Mouse (Mus musculus): ENCODE results near the gene Iqschfp. TPM values are rescaled to one million over a fixed set of nuclear protein-coding genes. Genes with fewer than 3 reads are reported as not detected.

The Iqschfp gene
- polyA plus RNA-seq, 1 experiment from 2014 or later, result 9.6 TPM

DNA sequence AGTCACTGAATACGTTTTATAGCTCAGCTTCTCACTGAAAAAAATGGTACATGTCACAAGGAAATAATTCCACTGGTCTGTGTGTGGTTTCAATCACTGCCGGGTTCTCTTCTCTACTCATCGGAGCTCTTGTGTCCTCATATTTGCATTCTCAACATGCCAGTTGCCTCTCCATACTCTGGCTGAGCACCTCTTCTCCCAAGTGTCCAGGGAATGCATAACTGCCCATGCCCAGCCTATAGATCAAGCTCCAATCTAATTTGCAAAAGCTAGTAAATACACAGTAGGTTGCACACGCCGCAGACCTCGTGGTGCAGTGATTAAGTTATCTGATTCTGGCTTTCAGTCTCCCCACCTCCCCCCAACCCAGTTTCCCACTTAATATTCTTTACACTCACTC, 433.5 kb downstream of the Iqschfp start:
- no peak overlapping the region for H3K27ac ChIP-seq
- no peaks in the 10 kb centered on the region for H3K27me3 ChIP-seq
- no peak overlapping the region for H3K4me3 ChIP-seq (replicated peaks)
- 64% methylated on average over 6 of the region's 6 CpGs for WGBS
- H3K9ac ChIP-seq (replicated peaks), result no peak overlapping the region
- no peaks in the 10 kb centered on the region for H3K36me3 ChIP-seq
- no peak overlapping the region for H3K4me2 ChIP-seq (replicated peaks)
- H3K4me1 ChIP-seq (replicated peaks), result no peaks in the 10 kb centered on the region
- ATAC-seq, result no peak
- no peaks in the 10 kb centered on the region for H3K9me3 ChIP-seq

DNA sequence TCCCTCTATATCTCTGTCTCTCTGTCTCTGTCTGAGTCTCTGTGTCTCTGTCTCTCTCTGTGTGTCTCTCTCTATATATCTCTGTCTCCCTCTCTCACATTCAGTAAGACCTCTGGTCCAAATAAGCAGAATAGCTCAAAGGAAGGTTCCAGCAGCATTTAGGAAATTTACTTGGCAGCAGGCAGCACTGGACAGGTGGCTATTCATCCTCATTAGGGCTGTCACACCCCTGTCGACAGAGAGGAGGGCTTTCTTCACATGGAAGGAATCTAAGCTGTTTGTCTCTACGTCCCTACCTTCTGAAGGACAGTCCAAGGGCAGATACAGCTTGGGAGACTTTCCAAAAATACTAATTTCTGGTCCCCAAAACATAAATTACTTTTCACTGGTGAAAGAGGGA, 440.5 kb downstream of the Iqschfp start:
- Histone ChIP-seq H3K9ac (replicated peaks) (no peak overlapping the region), H3K27me3 (no peaks in the 10 kb centered on the region), H3K4me2 (replicated peaks) (no peak overlapping the region), H3K9me3 (no peaks in the 10 kb centered on the region), H3K36me3 (no peaks in the 10 kb centered on the region), H3K4me1 (replicated peaks) (no peaks in the 10 kb centered on the region), H3K27ac (no peak overlapping the region), H3K4me3 (replicated peaks) (no peak overlapping the region)
- WGBS, result 54% methylated on average over 2 of the region's 2 CpGs
- ATAC-seq, result no peak

DNA sequence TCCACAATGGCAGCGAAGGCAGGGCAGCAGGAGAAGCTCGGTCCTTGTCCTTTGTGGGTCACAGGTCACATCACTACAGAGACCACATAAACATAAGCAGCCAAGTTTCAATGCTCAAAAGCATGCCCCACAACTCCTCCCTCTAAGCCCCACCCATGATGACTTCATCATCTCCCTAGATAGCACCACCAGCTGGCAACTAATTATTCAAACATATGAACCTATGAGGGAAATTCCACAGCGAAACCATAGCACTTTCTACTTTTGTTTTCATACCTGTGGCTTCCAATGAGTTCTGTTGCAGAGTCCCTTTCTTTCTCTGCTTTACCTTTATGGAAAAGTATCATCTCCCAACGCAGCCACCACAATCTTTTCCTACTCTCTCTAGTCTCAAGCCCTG, 443.5 kb downstream of the Iqschfp start:
- H3K27ac ChIP-seq, result no peak overlapping the region
- no peak for ATAC-seq
- H3K4me1 ChIP-seq (replicated peaks), result no peaks in the 10 kb centered on the region
- no peaks in the 10 kb centered on the region for H3K9me3 ChIP-seq
- H3K4me3 ChIP-seq (replicated peaks), result no peak overlapping the region
- H3K4me2 ChIP-seq (replicated peaks), result no peak overlapping the region
- no peaks in the 10 kb centered on the region for H3K27me3 ChIP-seq
- H3K36me3 ChIP-seq, result no peaks in the 10 kb centered on the region
- 92% methylated on average over 4 of the region's 4 CpGs for WGBS
- no peak overlapping the region for H3K9ac ChIP-seq (replicated peaks)

- 81% methylated on average over 6 of the region's 6 CpGs for WGBS
- no peak overlapping the region for H3K27ac ChIP-seq
- H3K4me3 ChIP-seq (replicated peaks), result no peak overlapping the region
- peak; percentile 58; the same call in 1 of the 2 replicates for ATAC-seq
- H3K27me3 ChIP-seq, result no peaks in the 10 kb centered on the region
- no peak overlapping the region for H3K4me2 ChIP-seq (replicated peaks)
- no peak overlapping the region for H3K9ac ChIP-seq (replicated peaks)
- H3K4me1 ChIP-seq (replicated peaks), result peaks cover 3% of the 10 kb centered on the region; the same call in 1 of the 2 replicates
- H3K36me3 ChIP-seq, result no peaks in the 10 kb centered on the region
- H3K9me3 ChIP-seq, result no peaks in the 10 kb centered on the region
Measured at GRCm38 (mm10) chr3:68350624-68351023, 458.6 kb downstream of the Iqschfp start.

- Histone ChIP-seq H3K36me3 (no peaks in the 10 kb centered on the region), H3K27ac (no peak overlapping the region), H3K4me3 (replicated peaks) (no peak overlapping the region), H3K9ac (replicated peaks) (no peak overlapping the region), H3K4me1 (replicated peaks) (peaks cover 3% of the 10 kb centered on the region; the same call in 1 of the 2 replicates), H3K27me3 (no peaks in the 10 kb centered on the region), H3K9me3 (no peaks in the 10 kb centered on the region), H3K4me2 (replicated peaks) (no peak overlapping the region)
- ATAC-seq, result no peak
- WGBS, result 74% methylated on average over 3 of the region's 3 CpGs
Measured at GRCm38 (mm10) chr3:68351461-68351860, 459.4 kb downstream of the Iqschfp start.

DNA sequence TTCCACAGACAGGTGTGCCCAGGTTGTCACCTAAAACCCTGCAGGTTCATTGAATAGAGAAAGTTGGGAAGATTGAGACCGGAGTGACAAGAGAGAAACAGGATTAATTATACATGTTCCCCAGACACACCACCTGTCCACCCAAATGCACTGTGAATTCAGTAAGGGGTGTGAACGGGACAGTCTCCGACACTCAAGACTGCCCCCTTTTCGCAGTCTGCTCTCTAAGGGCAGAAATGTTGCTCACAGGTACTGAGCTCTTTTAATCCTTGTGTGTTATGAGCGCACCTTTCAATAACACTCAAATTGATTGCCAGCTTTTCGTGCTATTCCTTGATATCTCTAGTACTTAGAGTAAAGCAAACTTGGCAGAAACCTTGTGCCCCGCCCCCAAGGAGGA, 460.9 kb downstream of the Iqschfp start:
- Histone ChIP-seq H3K27me3 (no peaks in the 10 kb centered on the region), H3K4me1 (replicated peaks) (peaks cover 3% of the 10 kb centered on the region; the same call in 1 of the 2 replicates), H3K9ac (replicated peaks) (no peak overlapping the region), H3K4me2 (replicated peaks) (no peak overlapping the region), H3K36me3 (no peaks in the 10 kb centered on the region), H3K4me3 (replicated peaks) (no peak overlapping the region), H3K27ac (no peak overlapping the region), H3K9me3 (no peaks in the 10 kb centered on the region)
- no peak for ATAC-seq
- WGBS, result 90% methylated on average over 7 of the region's 7 CpGs

- H3K27me3 ChIP-seq, result no peaks in the 10 kb centered on the region
- H3K4me2 ChIP-seq (replicated peaks), result no peak overlapping the region
- WGBS, result 72% methylated on average over 3 of the region's 3 CpGs
- H3K9me3 ChIP-seq, result no peaks in the 10 kb centered on the region
- no peak overlapping the region for H3K9ac ChIP-seq (replicated peaks)
- no peak overlapping the region for H3K27ac ChIP-seq
- H3K36me3 ChIP-seq, result no peaks in the 10 kb centered on the region
- no peak overlapping the region for H3K4me3 ChIP-seq (replicated peaks)
- H3K4me1 ChIP-seq (replicated peaks), result peaks cover 3% of the 10 kb centered on the region; the same call in 1 of the 2 replicates
- ATAC-seq, result no peak
Measured at GRCm38 (mm10) chr3:68353492-68353891, 461.5 kb downstream of the Iqschfp start.

- Histone ChIP-seq H3K27me3 (no peaks in the 10 kb centered on the region), H3K9ac (replicated peaks) (no peak overlapping the region), H3K4me3 (replicated peaks) (no peak overlapping the region), H3K9me3 (no peaks in the 10 kb centered on the region), H3K27ac (no peak overlapping the region), H3K36me3 (no peaks in the 10 kb centered on the region), H3K4me1 (replicated peaks) (no peaks in the 10 kb centered on the region), H3K4me2 (replicated peaks) (no peak overlapping the region)
- no peak for ATAC-seq
- WGBS, result 91% methylated on average over 2 of the region's 2 CpGs
Measured at GRCm38 (mm10) chr3:68356516-68356915, 464.5 kb downstream of the Iqschfp start.

DNA sequence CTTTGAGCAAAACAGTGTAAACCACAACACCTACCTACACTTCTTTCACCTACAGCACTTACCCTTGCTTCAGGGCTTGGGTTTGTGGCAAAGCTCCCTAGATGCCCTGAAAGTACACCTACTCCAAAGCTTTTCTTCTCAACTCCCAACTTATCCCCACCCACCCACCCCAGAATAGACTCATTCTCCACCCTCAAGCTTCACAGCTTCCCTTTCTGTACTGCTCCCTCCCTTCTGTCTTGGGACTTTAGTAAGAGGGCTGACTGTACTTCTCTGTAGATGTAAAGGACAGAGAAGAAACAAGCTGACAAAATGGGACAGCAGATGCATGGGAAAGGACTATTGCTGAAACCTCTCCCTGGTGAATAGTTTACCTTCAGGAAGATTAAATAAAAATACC, 476.0 kb downstream of the Iqschfp start:
- H3K36me3 ChIP-seq, result no peaks in the 10 kb centered on the region
- ATAC-seq, result no peak
- H3K9me3 ChIP-seq, result no peaks in the 10 kb centered on the region
- no peak overlapping the region for H3K27ac ChIP-seq
- H3K4me1 ChIP-seq (replicated peaks), result no peaks in the 10 kb centered on the region
- no peak overlapping the region for H3K9ac ChIP-seq (replicated peaks)
- no peak overlapping the region for H3K4me3 ChIP-seq (replicated peaks)
- H3K27me3 ChIP-seq, result no peaks in the 10 kb centered on the region
- H3K4me2 ChIP-seq (replicated peaks), result no peak overlapping the region

DNA sequence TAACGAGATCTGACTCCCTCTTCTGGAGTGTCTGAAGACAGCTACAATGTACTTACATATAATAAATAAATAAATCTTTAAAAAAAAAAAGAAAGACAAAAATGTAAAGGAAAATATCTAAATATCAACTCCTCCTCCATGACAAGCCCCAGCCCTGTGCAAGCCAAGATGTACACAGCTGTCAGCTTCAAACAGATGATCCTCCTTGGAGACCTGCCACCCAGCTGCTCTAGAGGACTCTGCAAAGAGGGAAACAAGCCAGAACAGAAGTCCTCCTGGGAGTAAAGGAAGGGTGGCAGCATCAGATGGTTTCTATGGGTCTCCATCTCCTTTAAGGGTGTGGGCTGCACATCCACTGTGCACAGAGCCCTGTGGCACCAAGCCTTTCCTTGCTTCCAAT, 480.9 kb downstream of the Iqschfp start:
- 0 out of 2 replicates have a peak, but pooled peaks cover 5% of the 10 kb centered on the region for H3K4me1 ChIP-seq (replicated peaks)
- H3K9ac ChIP-seq (replicated peaks), result no peak overlapping the region
- no peak overlapping the region for H3K4me3 ChIP-seq (replicated peaks)
- no peak for ATAC-seq
- no peaks in the 10 kb centered on the region for H3K9me3 ChIP-seq
- no peaks in the 10 kb centered on the region for H3K27me3 ChIP-seq
- no peaks in the 10 kb centered on the region for H3K36me3 ChIP-seq
- no peak overlapping the region for H3K27ac ChIP-seq
- H3K4me2 ChIP-seq (replicated peaks), result no peak overlapping the region
- 83% methylated on average over 1 of the region's 1 CpGs for WGBS

DNA sequence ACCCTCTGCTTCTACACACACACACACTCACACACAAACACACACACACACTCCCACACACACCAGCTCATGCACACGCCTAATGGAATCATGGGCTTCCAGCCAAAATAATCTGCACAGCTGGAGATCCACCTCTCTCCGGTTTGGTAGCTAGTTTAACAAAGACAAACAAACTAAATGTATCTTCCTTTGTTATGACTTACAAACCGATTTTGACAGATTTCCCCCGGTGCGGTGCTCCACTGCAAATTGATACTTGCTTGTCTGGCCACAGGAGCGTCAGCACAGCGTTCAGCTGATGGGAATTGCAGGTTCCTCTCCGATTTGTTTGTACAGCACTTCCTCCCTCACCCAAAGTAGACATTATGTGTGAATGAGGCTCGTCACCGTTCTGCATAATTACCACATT, 483.1 kb downstream of the Iqschfp start:
- Histone ChIP-seq H3K9ac (replicated peaks) (no peak overlapping the region), H3K4me1 (replicated peaks) (0 out of 2 replicates have a peak, but pooled peaks cover 5% of the 10 kb centered on the region), H3K4me3 (replicated peaks) (no peak overlapping the region), H3K4me2 (replicated peaks) (no peak overlapping the region), H3K27ac (no peak overlapping the region), H3K36me3 (no peaks in the 10 kb centered on the region), H3K27me3 (no peaks in the 10 kb centered on the region), H3K9me3 (no peaks in the 10 kb centered on the region)
- ATAC-seq, result no peak
- 63% methylated on average over 10 of the region's 10 CpGs for WGBS

GRCm38 (mm10) chr3:68377452-68378198, 485.6 kb downstream of the Iqschfp start:
- 76% methylated on average over 7 of the region's 7 CpGs for WGBS
- Histone ChIP-seq H3K27me3 (no peaks in the 10 kb centered on the region), H3K4me2 (replicated peaks) (no peak overlapping the region), H3K4me1 (replicated peaks) (0 out of 2 replicates have a peak, but pooled peaks cover 5% of the 10 kb centered on the region), H3K4me3 (replicated peaks) (no peak overlapping the region), H3K9me3 (no peaks in the 10 kb centered on the region), H3K27ac (no peak overlapping the region), H3K36me3 (no peaks in the 10 kb centered on the region), H3K9ac (replicated peaks) (no peak overlapping the region)
- ATAC-seq, result no peak

DNA sequence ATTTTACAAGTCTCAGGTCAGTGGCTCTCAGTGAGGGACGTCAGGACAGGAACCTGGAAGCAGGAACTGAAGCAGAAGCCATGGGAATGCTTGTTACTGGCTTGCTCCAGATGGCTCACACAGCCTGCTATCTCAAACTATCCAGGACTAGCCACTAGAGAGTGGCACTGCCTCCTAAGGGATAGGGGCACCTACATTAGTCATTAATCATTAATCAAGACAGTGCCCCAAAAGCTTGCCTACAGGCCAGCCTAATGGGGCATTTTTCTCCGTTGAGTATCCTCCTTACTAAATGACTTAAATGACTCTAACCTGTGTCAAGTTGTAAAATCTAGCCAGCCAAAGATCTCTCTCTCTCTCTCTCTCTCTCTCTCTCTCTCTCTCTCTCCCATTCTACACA, 486.8 kb downstream of the Iqschfp start:
- H3K27me3 ChIP-seq, result no peaks in the 10 kb centered on the region
- no peaks in the 10 kb centered on the region for H3K9me3 ChIP-seq
- H3K36me3 ChIP-seq, result no peaks in the 10 kb centered on the region
- peaks cover 14% of the 10 kb centered on the region for H3K4me1 ChIP-seq (replicated peaks)
- no peak overlapping the region for H3K9ac ChIP-seq (replicated peaks)
- no peak overlapping the region for H3K4me2 ChIP-seq (replicated peaks)
- no peak overlapping the region for H3K4me3 ChIP-seq (replicated peaks)
- no peak overlapping the region for H3K27ac ChIP-seq
- WGBS, result 82% methylated on average over 2 of the region's 2 CpGs
- ATAC-seq, result no peak
